In genomic region chr8:119311412-119311811, GRCm38 (mm10) we compare ENCODE assay signal across 9 mouse cellular contexts. TPM values are rescaled to one million over a fixed set of nuclear protein-coding genes. Genes with fewer than 3 reads are reported as not detected.
DNase-seq lines count a peak whose midpoint lies in the region; ATAC-seq and TF ChIP-seq lines count a peak whose summit lies in the region.
"Had no signal": no experiment of that assay in that cellular context is flagged by ENCODE, and none has a peak within 500 bp of the region (broad histone marks: within the 10 kb centered on the region; RNA-seq: fewer than 3 reads in every experiment).

No protein-coding gene starts in this region.

- H3K9ac ChIP-seq in forebrain, postnatal 0 days, result no peak overlapping the region
- no peak overlapping the region for H3K9ac ChIP-seq in forebrain, embryonic 12.5 days

- TF ChIP-seq CTCF in forebrain, postnatal 0 days (IDR thresholded peaks at IDR 0.05; ENCODE audit: low read depth), result peak; percentile 56
- TF ChIP-seq CTCF in testis, adult 2 months (IDR thresholded peaks at IDR 0.05; ENCODE audit: control insufficient read depth, insufficient read depth, insufficient replicate concordance, low read depth, low read length), result 0 out of 2 replicates have a peak, but pooled peaks have one; percentile 23

- peak; percentile 20 for DNase-seq in forebrain, postnatal 0 days
- no peak for DNase-seq in testis, postnatal 14 days (ENCODE audit: low spot score)
- peak; percentile 17 to 64 for DNase-seq in kidney, postnatal 36 days
- peak; percentile 45 for DNase-seq in thymus, postnatal 14 days
- no peak for DNase-seq in cerebellum, adult 11 months
- DNase-seq in ovary, adult 18-20 months (ENCODE audit: low spot score), result no peak

- no peaks in the 10 kb centered on the region for H3K27me3 ChIP-seq in forebrain, postnatal 0 days (ENCODE audit: insufficient read depth, low read length)
- H3K27me3 ChIP-seq in forebrain, embryonic 12.5 days, result 0 out of 2 replicates have a peak, but pooled peaks cover 4% of the 10 kb centered on the region
- H3K27me3 ChIP-seq in testis, adult 2 months (ENCODE audit: control insufficient read depth, insufficient read depth, low read length), result no peaks in the 10 kb centered on the region

- no peak for ATAC-seq in forebrain, postnatal 0 days
- no peak for ATAC-seq in forebrain, embryonic 12.5 days (ENCODE audit: low FRiP score)

- no peak overlapping the region for H3K4me3 ChIP-seq in forebrain, postnatal 0 days (ENCODE audit: low read depth, low read length)
- no peak overlapping the region for H3K4me3 ChIP-seq in forebrain, embryonic 12.5 days (replicated peaks)
- H3K4me3 ChIP-seq in testis, adult 2 months (ENCODE audit: control insufficient read depth, low read depth, low read length), result no peak overlapping the region
- H3K4me3 ChIP-seq: megakaryocyte, embryonic 14.5 days had no signal

- no peaks in the 10 kb centered on the region for H3K4me1 ChIP-seq in forebrain, postnatal 0 days (ENCODE audit: insufficient read depth)
- no peaks in the 10 kb centered on the region for H3K4me1 ChIP-seq in forebrain, embryonic 12.5 days
- no peaks in the 10 kb centered on the region for H3K4me1 ChIP-seq in testis, adult 2 months (ENCODE audit: control insufficient read depth, insufficient read depth, low read length)
- H3K4me1 ChIP-seq: megakaryocyte, embryonic 14.5 days had no signal

- H3K36me3 ChIP-seq in forebrain, postnatal 0 days (ENCODE audit: insufficient read depth), result no peaks in the 10 kb centered on the region
- no peaks in the 10 kb centered on the region for H3K36me3 ChIP-seq in forebrain, embryonic 12.5 days (replicated peaks)
- H3K36me3 ChIP-seq in testis, adult 2 months (ENCODE audit: control insufficient read depth, insufficient read depth, low read length), result no peaks in the 10 kb centered on the region

- WGBS in forebrain, postnatal 0 days, result 33% methylated on average over 3 of the region's 3 CpGs
- WGBS in forebrain, embryonic 12.5 days, result 29% methylated on average over 3 of the region's 3 CpGs

- TF ChIP-seq POLR2A in testis, adult 2 months (IDR thresholded peaks at IDR 0.05; ENCODE audit: control insufficient read depth, low read depth, low read length), result no peak

- H3K4me2 ChIP-seq in forebrain, postnatal 0 days (ENCODE audit: low read depth), result no peak overlapping the region
- no peak overlapping the region for H3K4me2 ChIP-seq in forebrain, embryonic 12.5 days

- H3K9me3 ChIP-seq in forebrain, postnatal 0 days (ENCODE audit: low read length), result no peaks in the 10 kb centered on the region
- H3K9me3 ChIP-seq in forebrain, embryonic 12.5 days, result no peaks in the 10 kb centered on the region

- no peak overlapping the region for H3K27ac ChIP-seq in forebrain, postnatal 0 days (ENCODE audit: low read depth, low read length)
- H3K27ac ChIP-seq in forebrain, embryonic 12.5 days, result no peak overlapping the region
- H3K27ac ChIP-seq in testis, adult 2 months (ENCODE audit: control insufficient read depth, insufficient read depth, low read depth, low read length), result no peak overlapping the region

RNA-seq across cellular contexts. Expression of gene Hsbp1, which starts 32.9 kb away (rescaled TPM):
- total RNA-seq in forebrain, postnatal 0 days (2014; rRNA removed), result 390 and 481 TPM in 2 replicates
- 972 and 1,071 TPM in 2 replicates for polyA plus RNA-seq in forebrain, postnatal 0 days (2015; fragmentation: Nextera tagmentation; extraction: Ambion mirVana)
- 348 and 359 TPM in 2 replicates for polyA plus RNA-seq in forebrain, embryonic 12.5 days (2016; fragmentation: Nextera tagmentation; extraction: Ambion mirVana)
- 637 and 782 TPM in 2 replicates for polyA plus RNA-seq in testis, adult 2 months (2012; rRNA removed)

Comparison
In these comparisons a context has a peak if more than half of its experiments do, and no peak if none do; other contexts are left out.
1. DNase-seq: peak in forebrain, postnatal 0 days (single experiment), kidney, postnatal 36 days (2 of 2) and thymus, postnatal 14 days (single experiment); none in testis, postnatal 14 days (single experiment), cerebellum, adult 11 months (single experiment) and ovary, adult 18-20 months (single experiment).